Mouse (Mus musculus): Measurements from ENCODE around the gene Erbb2.

The Erbb2 gene

DNA sequence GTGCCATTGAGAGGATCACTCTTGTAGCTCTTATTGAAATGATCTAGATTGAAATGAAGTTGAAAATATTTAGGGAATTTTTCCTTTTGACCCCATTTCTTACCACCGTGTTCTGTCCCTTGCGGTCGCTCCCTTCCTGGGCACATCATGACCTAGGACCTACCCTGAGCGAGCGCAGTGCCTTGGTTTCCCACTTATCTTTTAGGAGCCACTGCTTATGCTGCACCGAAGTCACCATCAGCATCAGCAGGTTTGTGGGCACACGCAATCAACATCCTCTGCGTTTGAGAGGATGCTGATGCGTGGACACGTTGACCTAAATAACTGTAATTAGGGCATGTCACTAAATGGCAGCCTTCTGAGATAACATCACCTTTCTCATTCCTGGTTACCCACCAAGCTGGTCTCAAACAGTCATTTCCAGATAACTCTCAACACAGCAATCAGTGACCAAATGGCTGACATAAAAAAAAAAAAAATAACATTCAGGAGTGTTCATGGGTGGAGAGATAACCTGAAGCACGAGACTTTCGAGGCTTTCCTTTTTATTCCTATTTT is 67.7 kb downstream of the Erbb2 start:
- DNase-seq (ENCODE audit: low spot score in 2 of 2): no peak

DNA sequence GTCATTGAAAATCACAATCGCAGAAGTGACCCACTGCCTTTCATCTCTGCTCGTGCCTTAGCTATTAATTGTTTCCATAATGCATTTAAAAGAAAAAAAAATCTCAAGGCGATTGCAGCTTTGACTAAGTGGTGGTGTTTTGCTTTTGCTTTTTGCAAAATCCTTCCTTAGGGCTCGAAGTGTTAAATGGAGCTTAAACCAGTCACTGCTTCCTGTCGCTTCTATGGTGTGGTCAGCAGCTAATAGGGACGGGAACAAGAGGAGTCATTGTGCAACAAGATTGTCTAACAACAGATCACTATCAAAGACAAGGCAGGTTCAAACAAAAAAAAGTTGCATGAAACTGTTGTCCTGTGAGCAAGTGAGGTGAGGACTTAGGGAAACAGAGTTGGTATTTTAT is 69.0 kb downstream of the Erbb2 start:
- no peak for DNase-seq (ENCODE audit: low spot score in 2 of 2)

- DNase-seq (ENCODE audit: low spot score in 2 of 2): no peak
These were observed 69.8 kb downstream of the Erbb2 start for GRCm38 (mm10) chr11:98482067-98482466.

GRCm38 (mm10) chr11:98485749-98486148 is 73.5 kb downstream of the Erbb2 start:
- DNase-seq (ENCODE audit: low spot score in 2 of 2): no peak

Data from thymus, postnatal 10 days (tissue).